Mouse (Mus musculus): ENCODE measurements at regions not wholly inside any gene's neighbourhood (a gene's known extent, or its start where the extent isn't known, plus 50 kb on each side); places are given as distances from the start of the nearest gene placed in this dataset.
A peak's percentile ranks its signal among the peaks of the same experiment; 100 is the strongest.

GRCm38 (mm10) chr4:64876924-64877323, 247.1 kb upstream of the Pappa start:
- no peak for DNase-seq

DNA sequence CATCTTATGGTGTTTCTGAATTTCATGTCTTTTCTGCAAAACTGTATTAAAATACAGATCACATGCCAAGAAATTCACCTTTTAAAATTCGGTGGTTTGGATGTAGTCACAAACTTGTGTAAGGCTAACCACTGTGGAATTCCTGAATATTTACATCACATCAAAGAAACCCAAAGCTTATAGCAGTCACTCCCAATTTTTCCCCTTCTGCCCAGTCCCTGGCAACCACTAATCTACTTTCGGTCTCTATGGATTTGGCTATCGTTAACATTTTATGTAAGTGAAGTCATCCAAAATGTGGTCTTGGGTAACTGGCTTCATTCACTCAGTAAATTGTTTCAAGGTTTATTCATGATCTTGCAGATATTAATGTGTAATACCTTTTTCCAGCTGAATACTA, 226.0 kb upstream of the Pappa start:
- DNase-seq = no peak

GRCm38 (mm10) chr4:64901091-64901845, 222.7 kb upstream of the Pappa start:
- DNase-seq = peak; percentile 37

DNA sequence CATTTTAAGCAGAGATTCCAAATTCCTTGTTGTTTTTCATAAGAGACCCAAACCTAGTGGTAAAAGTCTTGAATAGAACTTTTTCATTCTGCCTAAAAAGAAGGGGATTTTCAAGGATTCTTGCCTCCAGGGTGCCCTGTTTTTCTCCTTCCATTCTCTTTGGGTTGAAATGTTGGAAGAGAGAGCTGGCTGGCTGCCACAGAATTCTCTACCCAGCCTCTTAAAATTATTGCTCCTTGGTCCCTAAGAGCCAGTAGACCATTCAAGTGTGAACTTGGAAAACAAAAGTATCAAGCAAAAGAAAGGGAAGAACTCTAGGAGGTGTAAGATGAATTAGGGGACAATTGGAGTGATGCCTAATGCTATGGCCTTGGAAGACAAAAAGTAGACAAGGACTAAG, 200.2 kb upstream of the Pappa start:
- no peak for DNase-seq

DNA sequence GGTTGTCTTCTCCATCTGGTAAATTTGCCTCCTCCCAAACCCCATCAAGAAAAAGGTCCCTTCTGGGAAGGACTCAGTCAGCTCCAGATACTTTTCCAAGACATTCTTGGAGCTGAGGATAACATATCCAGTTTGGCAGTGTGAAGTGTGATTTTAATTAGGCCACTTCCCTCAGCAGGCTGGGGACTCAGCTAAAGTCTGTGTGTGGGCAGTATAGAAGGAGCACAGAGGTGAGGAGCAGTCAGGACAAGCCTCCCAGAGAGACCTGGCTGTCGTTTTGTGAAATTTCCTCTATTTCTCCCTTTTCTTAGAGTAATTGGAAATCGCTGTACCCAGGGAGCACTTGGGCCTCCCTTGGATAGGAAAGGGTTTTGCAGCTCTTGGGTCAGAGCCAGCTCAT, 195.4 kb upstream of the Pappa start:
- DNase-seq = no peak

GRCm38 (mm10) chr4:64945547-64945946, 178.4 kb upstream of the Pappa start:
- DNase-seq = no peak

GRCm38 (mm10) chr4:64952651-64953050, 171.3 kb upstream of the Pappa start:
- DNase-seq = no peak

- no peak for DNase-seq
Observed at GRCm38 (mm10) chr4:64958843-64959242, 165.1 kb upstream of the Pappa start.

DNA sequence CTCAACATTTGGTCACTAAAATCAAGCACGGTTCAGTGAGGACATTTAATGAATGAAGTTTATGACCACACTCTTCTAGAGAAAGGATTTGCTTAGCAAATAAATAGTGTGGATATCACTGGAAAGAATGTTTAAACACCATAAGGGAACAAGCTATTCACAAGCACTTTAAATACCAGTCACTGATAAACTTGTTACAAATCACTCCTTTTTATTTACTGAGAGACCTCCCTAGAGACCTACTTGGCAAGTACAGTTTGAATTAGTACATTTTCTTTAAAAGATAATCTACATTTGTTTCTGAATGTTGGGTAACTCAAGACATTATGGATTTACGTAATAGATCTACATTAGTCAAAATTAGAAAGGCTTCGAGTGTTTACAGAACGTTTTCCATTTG, 162.2 kb upstream of the Pappa start:
- DNase-seq = no peak

All from lung, postnatal 14 days (tissue).